Mouse (Mus musculus) lung, postnatal 10 days (tissue): ENCODE measurements at regions not wholly inside any gene's neighbourhood (a gene's known extent, or its start where the extent isn't known, plus 50 kb on each side); places are given as distances from the start of the nearest gene placed in this dataset.
A peak's percentile ranks its signal among the peaks of the same experiment; 100 is the strongest.

ENCODE experiments used
- DNase-seq: peaks from one replicate; pipeline ENCODE4 v3.0.0; 2021

- DNase-seq, result no peak
Measured at GRCm38 (mm10) chr9:102782926-102783850, 51.5 kb upstream of the Ryk start.

GRCm38 (mm10) chr9:102784329-102785026 is 50.2 kb upstream of the Ryk start:
- DNase-seq, result peak; percentile 95
